Mouse (Mus musculus): ENCODE measurements around the gene Cd8a. TPM values are rescaled to one million over a fixed set of nuclear protein-coding genes. Genes with fewer than 3 reads are reported as not detected.

The Cd8a gene
- polyA plus RNA-seq, 1 experiment from 2014 or later, result 0.10 TPM

DNA sequence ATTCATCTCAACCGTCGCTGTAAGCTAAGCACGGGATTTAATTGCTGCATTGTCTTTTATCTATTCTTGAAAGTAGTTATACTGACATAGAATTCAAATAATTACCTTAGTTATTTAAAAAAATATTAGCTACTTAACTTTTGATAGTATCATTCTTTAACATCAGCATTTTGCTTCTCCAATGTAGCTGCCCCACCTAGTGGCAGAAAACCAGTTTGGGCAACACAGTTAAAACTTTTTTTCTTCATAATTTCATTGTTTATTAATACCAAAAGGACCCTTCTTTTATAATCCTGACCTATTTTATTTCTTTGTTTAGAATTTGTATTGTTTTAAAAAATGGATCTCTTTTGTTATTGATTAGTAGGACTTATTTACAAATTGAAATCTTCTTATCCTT is 49.9 kb downstream of the Cd8a start:
- no peak overlapping the region for H3K4me2 ChIP-seq (replicated peaks; ENCODE audit: low read depth, low read length)
- ATAC-seq (no peak), DNase-seq (ENCODE audit: low spot score) (peak; percentile 48)
- H3K9ac ChIP-seq (replicated peaks; ENCODE audit: low read depth), result no peak overlapping the region
- H3K4me1 ChIP-seq (ENCODE audit: insufficient read depth, low read depth, low read length), result no peaks in the 10 kb centered on the region
- no peaks in the 10 kb centered on the region for H3K36me3 ChIP-seq (ENCODE audit: insufficient read depth, low read length)
- H3K27ac ChIP-seq (ENCODE audit: low read length), result no peak overlapping the region
- no peaks in the 10 kb centered on the region for H3K9me3 ChIP-seq (ENCODE audit: low read length)
- TF ChIP-seq CTCF (IDR thresholded peaks at IDR 0.05) (peak; percentile 69), EP300 (IDR thresholded peaks at IDR 0.05) (no peak)
- H3K27me3 ChIP-seq (replicated peaks; ENCODE audit: insufficient read depth, low read length), result no peaks in the 10 kb centered on the region
- WGBS, result 82% methylated on average over 3 of the region's 3 CpGs
- H3K4me3 ChIP-seq (ENCODE audit: low read depth, low read length), result no peak overlapping the region

DNA sequence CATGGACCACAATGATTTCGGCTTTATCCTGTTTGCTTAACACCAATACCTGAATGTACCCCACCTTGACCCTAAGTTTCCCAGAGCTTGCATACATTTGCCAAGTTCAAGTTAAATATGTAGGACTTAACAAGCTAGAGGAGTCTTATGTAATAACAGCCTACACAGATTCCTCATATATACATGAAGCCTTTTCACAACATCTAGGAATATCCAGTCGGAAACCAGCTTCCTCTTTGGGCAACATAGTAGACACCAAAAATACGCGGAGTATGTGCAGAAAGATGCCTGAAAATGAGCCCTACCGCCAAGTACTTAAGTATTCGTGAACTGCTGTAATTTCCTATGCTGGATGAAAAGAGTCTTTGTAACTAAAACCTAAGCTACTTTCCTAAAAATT is 52.5 kb downstream of the Cd8a start:
- Histone ChIP-seq H3K27ac (ENCODE audit: low read length) (no peak overlapping the region), H3K4me2 (replicated peaks; ENCODE audit: low read depth, low read length) (no peak overlapping the region), H3K4me1 (ENCODE audit: insufficient read depth, low read depth, low read length) (no peaks in the 10 kb centered on the region), H3K9me3 (ENCODE audit: low read length) (no peaks in the 10 kb centered on the region), H3K27me3 (replicated peaks; ENCODE audit: insufficient read depth, low read length) (no peaks in the 10 kb centered on the region), H3K4me3 (ENCODE audit: low read depth, low read length) (no peak overlapping the region), H3K9ac (replicated peaks; ENCODE audit: low read depth) (no peak overlapping the region), H3K36me3 (ENCODE audit: insufficient read depth, low read length) (no peaks in the 10 kb centered on the region)
- no peak for TF ChIP-seq EP300 (IDR thresholded peaks at IDR 0.05)
- TF ChIP-seq CTCF (IDR thresholded peaks at IDR 0.05), result no peak
- ATAC-seq (no peak), DNase-seq (ENCODE audit: low spot score) (no peak)
- WGBS, result 87% methylated on average over 6 of the region's 6 CpGs

DNA sequence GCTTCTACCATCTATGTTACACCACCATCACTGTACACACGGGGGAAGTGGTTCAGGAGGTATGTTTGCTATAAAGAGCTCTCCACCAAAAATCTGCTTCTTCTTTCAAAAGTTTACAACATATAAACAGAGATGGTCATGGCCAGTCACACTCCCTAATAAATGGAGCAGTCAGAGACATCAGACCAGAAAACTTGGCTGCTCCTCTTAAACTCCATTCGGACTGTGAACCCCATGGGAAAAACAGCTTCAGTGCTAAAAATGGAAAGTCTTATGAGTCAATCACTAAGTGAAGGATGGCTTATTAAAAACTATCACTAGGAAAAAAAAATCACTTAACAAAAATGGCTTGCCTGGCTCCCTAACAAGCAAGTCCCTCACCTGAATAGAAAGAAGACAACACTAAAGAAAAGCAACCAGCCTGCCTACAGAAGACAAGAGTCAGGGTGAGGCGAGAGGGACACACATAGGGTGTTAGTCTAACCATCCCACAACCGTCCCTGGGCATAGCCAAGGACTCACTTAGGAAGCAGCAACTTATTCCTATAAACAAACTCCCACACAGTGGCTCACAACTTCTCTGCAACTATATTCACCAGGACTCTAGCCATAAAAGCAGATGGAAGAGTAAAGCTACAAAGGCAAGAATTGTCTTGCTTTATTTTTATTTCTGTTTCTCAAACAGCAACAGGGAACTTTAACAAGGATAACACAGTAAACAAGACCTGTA is 54.9 kb downstream of the Cd8a start:
- Histone ChIP-seq H3K4me2 (replicated peaks; ENCODE audit: low read depth, low read length) (no peak overlapping the region), H3K4me3 (ENCODE audit: low read depth, low read length) (no peak overlapping the region), H3K27me3 (replicated peaks; ENCODE audit: insufficient read depth, low read length) (no peaks in the 10 kb centered on the region), H3K36me3 (ENCODE audit: insufficient read depth, low read length) (no peaks in the 10 kb centered on the region), H3K9me3 (ENCODE audit: low read length) (no peaks in the 10 kb centered on the region), H3K4me1 (ENCODE audit: insufficient read depth, low read depth, low read length) (no peaks in the 10 kb centered on the region), H3K27ac (ENCODE audit: low read length) (no peak overlapping the region), H3K9ac (replicated peaks; ENCODE audit: low read depth) (no peak overlapping the region)
- DNase-seq (ENCODE audit: low spot score), result no peak
- TF ChIP-seq CTCF (IDR thresholded peaks at IDR 0.05), result no peak
- no peak for TF ChIP-seq EP300 (IDR thresholded peaks at IDR 0.05)
- 75% methylated on average over 4 of the region's 4 CpGs for WGBS
- ATAC-seq, result no peak

Other genes starting within 250 kb of the Cd8a start
- 15.0 and 15.4 TPM in 2 replicates for gene Thnsl2, start 229.0 kb upstream of the Cd8a start, polyA plus RNA-seq (2015; fragmentation: Nextera tagmentation; extraction: Ambion mirVana)
- gene Fabp1, start 173.6 kb upstream of the Cd8a start, polyA plus RNA-seq (2015; fragmentation: Nextera tagmentation; extraction: Ambion mirVana), result 0.36 and 1.2 TPM in 2 replicates
- 72.3 and 80.6 TPM in 2 replicates for gene Krcc1, start 101.8 kb upstream of the Cd8a start, polyA plus RNA-seq (2015; fragmentation: Nextera tagmentation; extraction: Ambion mirVana)
- gene Smyd1, start 51.2 kb upstream of the Cd8a start, polyA plus RNA-seq (2015; fragmentation: Nextera tagmentation; extraction: Ambion mirVana), result 0.80 and 1.2 TPM in 2 replicates
- gene Cd8b1, start 50.6 kb upstream of the Cd8a start, polyA plus RNA-seq (2015; fragmentation: Nextera tagmentation; extraction: Ambion mirVana), result 0.23 and 0.24 TPM in 2 replicates
- 12.5 and 13.0 TPM in 2 replicates for gene Rmnd5a, start 67.2 kb downstream of the Cd8a start, polyA plus RNA-seq (2015; fragmentation: Nextera tagmentation; extraction: Ambion mirVana)
- 17.7 and 18.9 TPM in 2 replicates for gene Rnf103, start 120.5 kb downstream of the Cd8a start, polyA plus RNA-seq (2015; fragmentation: Nextera tagmentation; extraction: Ambion mirVana)
- gene Chmp3, start 170.4 kb downstream of the Cd8a start, polyA plus RNA-seq (2015; fragmentation: Nextera tagmentation; extraction: Ambion mirVana), result 82.5 and 83.4 TPM in 2 replicates

Measured in lung, postnatal 0 days (tissue).